Mouse (Mus musculus) heart, adult 11 months (tissue): Measurements from ENCODE around the gene Cxcr4.
A peak's percentile ranks its signal among the peaks of the same experiment; 100 is the strongest.
"Not testable (repeated sequence)": the region's sequence is repeated elsewhere in the genome, so short reads cannot be mapped to it uniquely, and the experiment has no call there.

Experiments
- DNase-seq: peaks from one replicate; pipeline ENCODE4 v3.0.0; 2022

Cxcr4 gene

GRCm38 (mm10) chr1:128597209-128597782 lies 5.2 kb upstream of the Cxcr4 start:
- peak; percentile 66 for DNase-seq

- DNase-seq, result peak; percentile 84
These were observed 3.4 kb upstream of the Cxcr4 start for GRCm38 (mm10) chr1:128595528-128595927.

- DNase-seq, result peak; percentile 84
These were observed 3.0 kb upstream of the Cxcr4 start for GRCm38 (mm10) chr1:128595105-128595420.

GRCm38 (mm10) chr1:128594353-128595104 lies 2.4 kb upstream of the Cxcr4 start:
- DNase-seq, result peak; percentile 73

- peak; percentile 97 for DNase-seq
These were observed 938 bp upstream of the Cxcr4 start for GRCm38 (mm10) chr1:128592961-128593501.

GRCm38 (mm10) chr1:128591721-128592210 lies 327 bp downstream of the Cxcr4 start:
- peak; percentile 91 for DNase-seq

- DNase-seq, result peak; percentile 98
These were observed 1.0 kb downstream of the Cxcr4 start for GRCm38 (mm10) chr1:128590816-128591720.

- no peak for DNase-seq
These were observed 2.1 kb downstream of the Cxcr4 start for GRCm38 (mm10) chr1:128590011-128590410.

GRCm38 (mm10) chr1:128589488-128589887 lies 2.6 kb downstream of the Cxcr4 start:
- DNase-seq, result no peak

- DNase-seq, result peak; percentile 4
These were observed 3.8 kb downstream of the Cxcr4 start for GRCm38 (mm10) chr1:128588337-128588736.

- peak; percentile 51 for DNase-seq
These were observed 4.9 kb downstream of the Cxcr4 start for GRCm38 (mm10) chr1:128586928-128587780.

GRCm38 (mm10) chr1:128586162-128586927 lies 5.7 kb downstream of the Cxcr4 start:
- DNase-seq, result peak; percentile 41

GRCm38 (mm10) chr1:128585396-128586161 lies 6.5 kb downstream of the Cxcr4 start:
- DNase-seq, result no peak

GRCm38 (mm10) chr1:128584716-128585115 lies 7.4 kb downstream of the Cxcr4 start:
- DNase-seq, result not testable (repeated sequence)

- DNase-seq, result no peak
These were observed 8.7 kb downstream of the Cxcr4 start for GRCm38 (mm10) chr1:128583279-128583872.

GRCm38 (mm10) chr1:128580321-128580720 lies 11.8 kb downstream of the Cxcr4 start:
- DNase-seq, result peak; percentile 91

- no peak for DNase-seq
These were observed 13.6 kb downstream of the Cxcr4 start for GRCm38 (mm10) chr1:128578454-128578853.

- DNase-seq, result no peak
These were observed 17.0 kb downstream of the Cxcr4 start for GRCm38 (mm10) chr1:128575096-128575495.

- DNase-seq, result no peak
These were observed 21.1 kb downstream of the Cxcr4 start for GRCm38 (mm10) chr1:128571033-128571432.
